Mouse (Mus musculus) hindbrain, postnatal 0 days (tissue): ENCODE results near the gene Hoxd3. TPM values are rescaled to one million over a fixed set of nuclear protein-coding genes. Genes with fewer than 3 reads are reported as not detected.

Source experiments
- ATAC-seq: fragments of 200-750 bp; cut with Nextera tagmentation; 2 replicates; pipeline ENCODE4 v1.8.0; 2017; ENCODE audit warnings: mild to moderate bottlenecking, moderate TSS enrichment, moderate library complexity
- DNase-seq: peaks from one replicate; pipeline ENCODE4 v3.0.0-alpha.2; 2015; ENCODE audit warnings: low spot score
- H3K27ac ChIP-seq: fragments of 300-500 bp; sonication (generic); 2 replicates; pipeline ENCODE4 v1.5.1; 2014; ENCODE audit warnings: mild to moderate bottlenecking
- H3K27me3 ChIP-seq: fragments of 300-500 bp; sonication (generic); 2 replicates; pipeline ENCODE4 v1.6.1; 2014; ENCODE audit warnings: low read length, mixed read lengths; ENCODE audit not compliant: insufficient read depth
- H3K36me3 ChIP-seq: fragments of 300-500 bp; sonication (generic); 2 replicates; pipeline ENCODE4 v1.6.1; 2014; ENCODE audit warnings: low read length, mixed read lengths; ENCODE audit not compliant: insufficient read depth
- H3K4me1 ChIP-seq: fragments of 300-500 bp; sonication (generic); 2 replicates; pipeline ENCODE4 v1.6.1; 2014; ENCODE audit warnings: antibody characterized with exemption, low read length, mixed read lengths; ENCODE audit not compliant: insufficient read depth
- H3K4me2 ChIP-seq: fragments of 300-500 bp; sonication (generic); 2 replicates; pipeline ENCODE4 v1.6.1; 2014; ENCODE audit warnings: low read depth, mild to moderate bottlenecking, low read length, moderate library complexity, mixed read lengths
- H3K4me3 ChIP-seq: fragments of 300-500 bp; sonication (generic); 2 replicates; pipeline ENCODE4 v1.5.1; 2014; ENCODE audit warnings: low read length
- H3K9ac ChIP-seq: fragments of 300-500 bp; sonication (generic); replicated peaks from 2 replicates; pipeline ENCODE4 v1.6.1; 2014; ENCODE audit warnings: mild to moderate bottlenecking, low read length, moderate library complexity, mixed read lengths
- H3K9me3 ChIP-seq: fragments of 300-500 bp; sonication (generic); 2 replicates; pipeline ENCODE4 v1.6.1; 2016; ENCODE audit warnings: low read length, mixed read lengths
- CTCF ChIP-seq: IDR thresholded peaks from 2 replicates; pipeline ENCODE4 v1.5.1; 2016; ENCODE audit warnings: antibody characterized with exemption, control low read depth, low read depth
- WGBS: fragments of 180-500 bp; shearing (Covaris S2); extraction: QIAGEN DNeasy Blood & Tissue Kit; methylation state at CpG from one replicate; pipeline ENCODE4 v1.1.7; 2014; 5-methylcytosine and 5-hydroxymethylcytosine counted together
- polyA plus RNA-seq: library from polyadenylated mRNA; unstranded; fragments of >200 nt; fragmentation: Nextera tagmentation; extraction: Ambion mirVana; gene quantifications from 2 replicates; pipeline ENCODE4 v1.2.1, GENCODE M21; 2015
- total RNA-seq: library from RNA; depleted of rRNA; stranded (reverse); fragments of >200 nt; gene quantifications from 2 replicates; pipeline ENCODE4 v1.2.3, GENCODE M21; 2014

Hoxd3 gene
- total and polyA plus RNA-seq, 2 experiments from 2014 or later = 26.3 to 36.8 TPM

- Histone ChIP-seq H3K27me3 (peaks cover 85% of the 10 kb centered on the region), H3K27ac (peak overlapping the region; percentile 56), H3K4me2 (peak overlapping the region; percentile 50), H3K9ac (peak overlapping the region; percentile 35; the same call in 1 of the 2 replicates), H3K4me1 (no peaks in the 10 kb centered on the region), H3K36me3 (no peaks in the 10 kb centered on the region), H3K9me3 (no peaks in the 10 kb centered on the region), H3K4me3 (peak overlapping the region; percentile 41)
- DNase-seq = no peak
- WGBS = 3% methylated on average over 25 of the region's 25 CpGs
- ATAC-seq = peak; percentile 30; the same call in 1 of the 2 replicates
- no peak for TF ChIP-seq CTCF
These were observed 16.0 kb downstream of the Hoxd3 start for GRCm38 (mm10) chr2:74727640-74728302.

- Histone ChIP-seq H3K9ac (peak overlapping the region; percentile 35; the same call in 1 of the 2 replicates), H3K27me3 (peaks cover 80% of the 10 kb centered on the region)
These were observed 16.6 kb downstream of the Hoxd3 start for GRCm38 (mm10) chr2:74728303-74728680.

GRCm38 (mm10) chr2:74730331-74730730 is 18.6 kb downstream of the Hoxd3 start:
- peaks cover 69% of the 10 kb centered on the region for H3K27me3 ChIP-seq
- DNase-seq = no peak
- 9% methylated on average over 8 of the region's 8 CpGs for WGBS
- H3K36me3 ChIP-seq = no peaks in the 10 kb centered on the region
- no peak overlapping the region for H3K4me3 ChIP-seq
- H3K9ac ChIP-seq = no peak overlapping the region
- no peak for TF ChIP-seq CTCF
- H3K9me3 ChIP-seq = no peaks in the 10 kb centered on the region
- ATAC-seq = no peak
- H3K4me1 ChIP-seq = no peaks in the 10 kb centered on the region
- no peak overlapping the region for H3K27ac ChIP-seq
- H3K4me2 ChIP-seq = peak overlapping the region; percentile 35

More at GRCm38 (mm10) chr2:74728303-74728680, 16.6 kb downstream of the Hoxd3 start:
- peak overlapping the region; percentile 50 for H3K4me2 ChIP-seq
- peak overlapping the region; percentile 56; the same call in 1 of the 2 replicates for H3K27ac ChIP-seq
- WGBS = 11% methylated on average over 13 of the region's 13 CpGs
- H3K9me3 ChIP-seq = no peaks in the 10 kb centered on the region
- H3K4me1 ChIP-seq = no peaks in the 10 kb centered on the region
- DNase-seq (no peak), ATAC-seq (no peak)
- H3K4me3 ChIP-seq = peak overlapping the region; percentile 41
- no peaks in the 10 kb centered on the region for H3K36me3 ChIP-seq
- no peak for TF ChIP-seq CTCF

GRCm38 (mm10) chr2:74731055-74731454 is 19.3 kb downstream of the Hoxd3 start:
- peak overlapping the region; percentile 8; the same call in 1 of the 2 replicates for H3K4me3 ChIP-seq
- no peak overlapping the region for H3K9ac ChIP-seq
- ATAC-seq (no peak), DNase-seq (no peak)
- TF ChIP-seq CTCF = no peak
- H3K4me1 ChIP-seq = no peaks in the 10 kb centered on the region
- H3K27me3 ChIP-seq = peaks cover 67% of the 10 kb centered on the region
- H3K9me3 ChIP-seq = no peaks in the 10 kb centered on the region
- H3K27ac ChIP-seq = peak overlapping the region; percentile 36; the same call in 1 of the 2 replicates
- peak overlapping the region; percentile 35 for H3K4me2 ChIP-seq
- H3K36me3 ChIP-seq = no peaks in the 10 kb centered on the region

- no peaks in the 10 kb centered on the region for H3K4me1 ChIP-seq
- peak overlapping the region; percentile 3; the same call in 1 of the 2 replicates for H3K4me3 ChIP-seq
- peaks cover 63% of the 10 kb centered on the region for H3K27me3 ChIP-seq
- H3K9ac ChIP-seq = no peak overlapping the region
- DNase-seq (no peak), ATAC-seq (no peak)
- no peaks in the 10 kb centered on the region for H3K9me3 ChIP-seq
- peak overlapping the region; percentile 49 for H3K4me2 ChIP-seq
- H3K36me3 ChIP-seq = no peaks in the 10 kb centered on the region
- no peak for TF ChIP-seq CTCF
- no peak overlapping the region for H3K27ac ChIP-seq
- WGBS = 5% methylated on average over 9 of the region's 9 CpGs
These were observed 20.2 kb downstream of the Hoxd3 start for GRCm38 (mm10) chr2:74731799-74732512.

- H3K4me3 ChIP-seq = peak overlapping the region; percentile 34
- 1% methylated on average over 52 of the region's 52 CpGs for WGBS
- peak overlapping the region; percentile 49 for H3K4me2 ChIP-seq
- TF ChIP-seq CTCF = no peak
- no peaks in the 10 kb centered on the region for H3K9me3 ChIP-seq
- H3K4me1 ChIP-seq = no peaks in the 10 kb centered on the region
- no peak for ATAC-seq
- peak overlapping the region; percentile 49 for H3K9ac ChIP-seq
- H3K36me3 ChIP-seq = no peaks in the 10 kb centered on the region
- peaks cover 61% of the 10 kb centered on the region for H3K27me3 ChIP-seq
- H3K27ac ChIP-seq = peak overlapping the region; percentile 72
- no peak for DNase-seq
These were observed 21.0 kb downstream of the Hoxd3 start for GRCm38 (mm10) chr2:74732513-74733316.
